Mouse (Mus musculus): ENCODE data around the gene Tra2b.

DNA sequence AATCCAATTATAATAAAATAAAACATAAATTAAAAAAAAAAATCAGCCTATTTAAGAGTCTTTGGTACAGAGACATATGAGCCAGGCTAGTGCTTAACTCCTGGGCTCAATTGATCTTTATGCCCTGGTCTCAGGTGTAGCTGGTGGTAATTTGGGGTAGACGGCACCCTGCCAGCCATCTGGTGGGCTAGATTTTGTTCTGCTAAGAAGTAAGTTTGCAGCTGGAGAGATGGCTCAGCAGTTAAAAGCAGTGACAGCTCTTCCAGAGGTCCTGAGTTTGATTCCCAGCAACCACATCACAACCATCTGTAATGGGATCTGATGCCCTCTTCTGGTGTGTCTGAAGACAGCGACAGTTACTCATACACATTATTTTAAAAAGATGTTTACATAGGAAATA lies 25.8 kb downstream of the Tra2b start:
- TF ChIP-seq CTCF (IDR thresholded peaks at IDR 0.05; ENCODE audit: extremely low read depth, insufficient read depth, low read length) (no peak), POLR2A (IDR thresholded peaks at IDR 0.05; ENCODE audit: extremely low read depth, insufficient read depth, low read length) (no peak)

Data from cortical plate, adult 2 months (tissue).